Mouse (Mus musculus) left cerebral cortex, postnatal 14 days (tissue): ENCODE results near the gene Zfp704. TPM values are rescaled to one million over a fixed set of nuclear protein-coding genes. Genes with fewer than 3 reads are reported as not detected.

Source experiments
- DNase-seq, 2 experiments: peaks; one replicate each; pipeline ENCODE4 v3.0.0; 2021 to 2022; ENCODE audit warnings: low spot score in 2 of 2, mixed read lengths in 1 of 2
- intact Hi-C: fragments of 180-260 bp; cut with DNase I; formaldehyde crosslinking; loops from one replicate; pipeline ENCODE4 v1.15.1; 2025
- total RNA-seq, 2 experiments: library from RNA; stranded (reverse); gene quantifications; 2 replicates each; pipeline ENCODE4 v1.2.3; 2021

The Zfp704 gene
- total RNA-seq, 2 experiments from 2014 or later = 36.2 to 38.4 TPM

GRCm38 (mm10) chr3:9568565-9569228 lies 41.2 kb downstream of the Zfp704 start:
- DNase-seq = no peak
- intact Hi-C loops = no loop called here

DNA sequence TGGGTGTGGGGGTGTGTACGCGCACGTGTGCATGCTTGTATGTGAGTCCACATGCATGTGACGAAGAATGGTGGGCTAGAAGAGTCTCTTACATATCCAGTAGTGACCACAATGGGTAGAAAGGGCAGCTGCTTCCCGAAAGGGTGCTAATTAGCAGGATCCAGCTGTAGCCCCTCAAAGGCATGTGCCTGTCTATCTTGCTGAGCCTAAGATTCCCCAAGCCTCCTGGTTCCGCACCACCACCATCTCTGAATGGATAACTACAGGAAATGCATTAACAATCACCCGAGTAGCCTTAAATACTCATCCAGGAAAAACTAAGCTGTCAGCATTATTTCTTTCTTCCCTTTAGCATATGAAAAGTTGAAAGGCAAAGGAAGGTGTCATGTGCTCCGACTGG lies 41.9 kb downstream of the Zfp704 start:
- DNase-seq = no peak
- intact Hi-C loops = no loop called here

DNA sequence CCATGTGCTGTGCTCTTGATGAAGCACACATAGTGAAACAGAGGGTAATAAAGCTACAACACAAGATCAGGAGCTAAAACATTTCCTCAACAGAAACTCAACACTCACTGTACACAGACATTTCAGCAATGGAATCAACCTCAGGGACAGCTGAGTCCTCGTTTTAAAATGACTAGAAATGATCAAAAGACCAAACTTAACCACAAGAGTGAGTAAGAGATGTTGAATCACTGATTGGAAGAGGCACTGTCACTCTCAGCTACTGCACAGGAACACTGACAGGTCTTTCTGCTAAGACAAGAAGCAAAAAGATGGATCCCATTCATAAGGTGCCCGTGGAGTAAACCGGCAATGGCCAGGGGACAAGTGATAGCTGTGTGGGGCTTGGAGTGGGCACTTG lies 43.1 kb downstream of the Zfp704 start:
- intact Hi-C loops = no loop called here
- no peak for DNase-seq

DNA sequence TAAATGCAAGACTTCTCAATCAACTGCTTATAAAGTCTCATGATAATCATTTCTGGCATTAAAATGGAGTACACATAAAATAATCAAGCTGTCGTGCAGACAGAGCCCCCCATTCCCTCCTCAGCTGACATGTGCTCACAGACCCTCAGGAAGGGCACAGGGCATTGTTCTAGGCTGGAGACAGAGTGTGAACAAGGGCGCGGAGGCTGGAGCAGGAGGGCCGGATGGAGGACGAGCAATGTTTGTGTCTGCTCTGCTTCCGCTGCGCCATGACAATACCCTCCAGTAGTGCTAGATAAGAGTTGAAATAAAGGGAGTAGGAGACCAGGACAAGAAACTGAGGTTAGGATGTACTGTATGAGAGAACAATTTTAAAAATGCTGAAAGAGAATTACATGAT lies 46.3 kb downstream of the Zfp704 start:
- intact Hi-C loops = no loop called here

GRCm38 (mm10) chr3:9562649-9563328 lies 47.1 kb downstream of the Zfp704 start:
- intact Hi-C loops = no loop called here
- no peak for DNase-seq

More for the DNA sequence above, 46.3 kb downstream of the Zfp704 start:
- DNase-seq = no peak

GRCm38 (mm10) chr3:9557778-9558560 lies 51.9 kb downstream of the Zfp704 start:
- intact Hi-C loops = no loop called here
- DNase-seq = no peak

DNA sequence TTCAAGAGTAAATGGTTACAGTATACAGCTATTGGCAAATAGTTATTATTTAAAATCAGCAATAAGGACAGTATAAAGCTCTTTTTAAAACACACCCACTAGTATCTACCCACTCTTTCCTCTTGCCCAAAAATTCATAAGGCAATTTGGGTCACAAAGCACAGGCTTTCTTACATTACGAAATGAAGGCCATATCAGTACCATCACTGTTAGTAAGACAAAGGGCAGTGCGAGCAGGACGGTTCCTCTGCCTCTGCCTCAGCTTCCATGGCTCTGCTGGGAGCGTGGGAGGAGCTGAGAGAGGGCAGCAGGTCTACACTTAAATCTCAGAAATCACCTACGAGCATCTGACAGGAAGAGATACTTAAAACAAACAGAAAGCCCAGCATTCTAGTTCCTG lies 53.7 kb downstream of the Zfp704 start:
- no peak for DNase-seq
- intact Hi-C loops = no loop called here

DNA sequence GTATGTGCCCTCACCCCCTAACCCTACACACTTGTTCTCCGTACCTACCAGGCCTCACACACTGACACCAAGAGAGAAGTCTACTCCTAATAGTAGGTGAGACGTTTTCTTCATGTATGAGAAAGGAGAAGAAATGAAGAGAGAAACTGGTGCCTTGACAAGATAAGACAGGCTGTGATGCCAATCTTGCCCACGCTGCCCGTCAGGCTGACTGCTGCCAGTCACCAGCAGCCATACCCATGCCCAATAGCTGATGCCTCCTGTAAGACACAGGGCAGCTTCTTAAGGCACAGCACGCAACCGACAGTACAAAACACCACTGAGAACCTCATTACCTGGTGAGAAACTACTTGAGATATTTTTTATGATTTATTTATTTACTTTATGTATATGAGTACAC lies 55.0 kb downstream of the Zfp704 start:
- intact Hi-C loops = no loop called here
- DNase-seq = no peak

GRCm38 (mm10) chr3:9552332-9552731 lies 57.6 kb downstream of the Zfp704 start:
- intact Hi-C loops = no loop called here

DNA sequence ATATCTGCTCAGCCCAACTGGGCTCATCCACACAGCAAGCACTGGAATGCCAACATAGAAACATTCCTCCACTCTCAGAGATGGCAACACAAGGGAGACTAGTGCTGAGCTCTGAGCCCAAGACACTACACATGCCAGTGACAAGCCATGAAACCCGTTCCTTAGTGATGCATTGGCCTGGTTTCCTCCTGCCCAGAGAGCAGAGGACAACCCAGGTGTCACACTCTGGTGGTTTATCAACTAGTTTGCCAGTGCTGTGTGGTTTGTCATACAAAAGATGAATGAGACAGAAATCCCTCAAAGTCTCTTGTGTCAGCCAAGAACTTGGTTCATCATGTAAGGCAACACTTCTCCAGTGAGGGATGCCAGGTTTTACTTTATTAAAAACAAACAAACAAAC lies 59.0 kb downstream of the Zfp704 start:
- intact Hi-C loops = no loop called here
- DNase-seq = no peak

More at GRCm38 (mm10) chr3:9552332-9552731, 57.6 kb downstream of the Zfp704 start:
- no peak for DNase-seq

- DNase-seq = no peak
- intact Hi-C loops = no loop called here
Measured at GRCm38 (mm10) chr3:9549815-9550214, 60.1 kb downstream of the Zfp704 start.

GRCm38 (mm10) chr3:9548188-9548587 lies 61.7 kb downstream of the Zfp704 start:
- intact Hi-C loops = no loop called here
- no peak for DNase-seq

GRCm38 (mm10) chr3:9546882-9547620 lies 62.8 kb downstream of the Zfp704 start:
- no peak for DNase-seq
- intact Hi-C loops = no loop called here

DNA sequence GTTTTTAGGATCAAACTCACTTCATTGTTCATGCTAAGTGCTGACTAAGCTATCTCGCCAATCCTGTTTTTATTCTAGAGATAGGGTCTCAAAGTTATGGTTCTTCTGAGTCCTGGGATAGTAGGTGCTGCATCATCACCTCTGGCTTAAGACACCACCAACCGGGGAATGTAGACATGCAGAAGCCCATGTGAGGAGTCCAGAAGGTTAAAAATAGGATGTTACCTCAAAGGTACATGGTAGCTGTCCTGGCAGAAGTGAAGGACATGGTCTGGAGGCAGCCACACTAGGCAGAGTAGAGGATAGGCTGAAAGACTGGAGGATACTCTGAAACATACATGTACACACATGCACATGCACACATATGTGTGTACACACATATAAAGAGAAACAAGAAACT lies 65.5 kb downstream of the Zfp704 start:
- DNase-seq = no peak
- intact Hi-C loops = no loop called here

DNA sequence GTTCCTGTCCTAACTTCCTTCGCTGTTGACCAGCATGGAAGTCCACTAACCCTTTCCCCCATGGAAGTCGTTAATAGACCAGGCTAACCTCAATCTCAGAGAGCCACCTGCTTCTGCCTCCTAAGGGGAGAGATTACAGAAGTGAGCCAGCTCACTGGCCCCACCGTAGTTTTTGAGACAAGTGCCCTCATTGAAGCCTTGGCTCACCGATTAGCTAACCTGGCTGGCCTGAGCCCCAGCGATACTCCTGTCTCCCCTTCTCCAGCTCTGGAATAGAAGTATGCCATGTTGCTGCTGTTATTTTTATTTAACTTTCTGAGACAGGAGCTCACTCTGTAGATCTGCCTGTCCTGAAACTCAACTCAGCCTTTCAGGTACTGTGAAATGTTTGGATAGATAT lies 66.0 kb downstream of the Zfp704 start:
- intact Hi-C loops = no loop called here
- DNase-seq = no peak

DNA sequence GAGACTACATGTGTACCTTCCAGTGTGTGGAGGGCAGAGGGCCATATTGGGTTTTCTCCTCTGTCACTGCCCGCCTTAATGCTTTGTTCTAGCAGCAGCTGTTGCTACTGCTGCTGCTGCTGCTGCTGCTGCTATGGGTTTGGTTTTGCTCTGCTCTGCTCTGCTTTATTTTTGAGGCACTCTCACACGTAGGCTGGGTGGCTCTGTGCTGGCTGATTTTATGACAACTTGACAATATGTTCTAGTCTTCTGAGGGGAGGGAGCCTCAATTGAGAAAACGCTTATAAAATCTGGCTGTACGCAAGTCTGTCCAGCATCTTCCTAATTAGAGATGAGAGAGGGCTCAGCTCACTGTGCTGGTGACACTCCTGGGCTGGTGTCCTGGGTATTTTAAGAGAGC lies 66.4 kb downstream of the Zfp704 start:
- DNase-seq = peak; percentile 28 to 34
- intact Hi-C loops = no loop called here

DNA sequence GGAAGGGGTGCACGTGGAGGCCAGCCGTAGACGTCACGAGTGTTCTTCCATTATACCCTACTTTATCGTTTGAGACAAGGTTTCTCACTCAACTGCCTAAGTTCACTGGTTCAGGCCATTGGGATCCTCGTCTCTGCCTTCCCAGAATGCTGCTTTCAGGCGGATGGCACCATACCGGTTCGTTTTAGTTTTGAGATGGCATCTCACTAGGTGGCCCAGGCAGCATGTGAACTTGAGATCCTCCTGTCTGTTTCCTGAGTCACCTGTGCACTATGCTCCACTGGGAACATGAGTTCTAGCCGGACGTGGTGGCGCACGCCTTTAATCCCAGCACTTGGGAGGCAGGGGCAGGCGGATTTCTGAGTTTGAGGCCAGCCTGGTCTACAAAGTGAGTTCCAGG lies 68.3 kb downstream of the Zfp704 start:
- intact Hi-C loops = no loop called here
- DNase-seq = no peak

DNA sequence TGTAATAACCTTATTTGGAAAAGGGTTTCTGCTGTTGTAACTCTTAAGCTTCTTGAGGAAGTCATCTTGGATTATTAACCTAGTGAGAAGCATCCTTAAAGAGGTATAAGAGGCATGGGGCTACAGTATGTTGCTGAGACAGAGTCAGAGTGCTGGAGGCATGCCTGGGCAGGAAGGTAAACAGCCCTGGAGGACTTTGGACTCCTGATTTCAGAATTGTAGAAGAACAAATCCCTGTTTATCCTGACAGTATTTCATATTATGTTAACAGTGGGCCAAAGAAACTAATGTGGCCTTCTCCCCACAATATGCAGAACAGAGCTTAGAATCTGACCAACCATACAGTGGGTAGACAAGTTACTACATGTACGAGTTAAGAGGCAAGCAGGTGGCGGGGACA lies 71.4 kb downstream of the Zfp704 start:
- intact Hi-C loops = no loop called here
- no peak for DNase-seq

- DNase-seq = no peak
- intact Hi-C loops = no loop called here
Measured at GRCm38 (mm10) chr3:9537889-9538288, 72.0 kb downstream of the Zfp704 start.
